Mouse (Mus musculus) cerebellum, adult 2 months (tissue): ENCODE measurements around the gene Col27a1.

Experiments used
- CTCF ChIP-seq: fragments of 200-500 bp; IDR thresholded peaks from 2 replicates; pipeline ENCODE4 v1.5.1; 2011; ENCODE audit warnings: low read depth, mild to moderate bottlenecking, control low read depth, low read length, moderate library complexity, borderline replicate concordance; ENCODE audit not compliant: insufficient read depth
- POLR2A ChIP-seq: fragments of 200-500 bp; IDR thresholded peaks from 2 replicates; pipeline ENCODE4 v1.6.1; 2011; ENCODE audit warnings: low read length, control low read depth, borderline replicate concordance; ENCODE audit not compliant: insufficient read depth

DNA sequence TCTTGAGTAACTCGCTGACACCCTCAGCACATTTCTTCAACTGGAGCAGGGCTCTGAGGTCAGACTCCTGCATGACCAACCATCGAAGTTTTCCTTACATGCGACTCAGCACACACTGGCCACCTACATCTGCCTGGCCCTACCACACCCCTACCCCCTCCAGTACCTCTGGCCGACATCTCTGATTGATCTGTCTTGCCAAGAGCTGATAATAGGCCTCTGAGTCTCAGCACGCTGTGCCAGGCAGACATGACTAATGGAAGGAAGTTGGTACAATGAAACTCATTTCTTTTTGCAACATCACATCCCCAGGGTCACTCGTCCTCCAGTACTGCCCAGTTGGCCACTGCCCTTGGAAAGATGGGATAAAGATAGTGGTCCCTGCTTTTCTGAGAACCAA, 35.1 kb downstream of the Col27a1 start:
- no peak for TF ChIP-seq POLR2A
- TF ChIP-seq CTCF, result no peak
